Mouse (Mus musculus) ES-Bruce4 (cell line): ENCODE measurements at regions not wholly inside any gene's neighbourhood (a gene's known extent, or its start where the extent isn't known, plus 50 kb on each side); places are given as distances from the start of the nearest gene placed in this dataset.

Experiments
- H3K27ac ChIP-seq: 2 replicates; pipeline ENCODE4 v1.5.1; 2012; ENCODE audit warnings: low read length, inconsistent platforms; ENCODE audit not compliant: insufficient read depth
- H3K27me3 ChIP-seq: 2 replicates; pipeline ENCODE4 v1.6.1; 2012; ENCODE audit warnings: mild to moderate bottlenecking, low read length, inconsistent platforms; ENCODE audit not compliant: control insufficient read depth, poor library complexity, insufficient read depth, severe bottlenecking
- H3K36me3 ChIP-seq: 2 replicates; pipeline ENCODE4 v1.6.1; 2012; ENCODE audit warnings: inconsistent platforms, mild to moderate bottlenecking, low read length, moderate library complexity; ENCODE audit not compliant: control insufficient read depth, poor library complexity, insufficient read depth, severe bottlenecking
- H3K4me1 ChIP-seq: one replicate; pipeline ENCODE4 v1.8.1; 2011; ENCODE audit warnings: low read length; ENCODE audit not compliant: control insufficient read depth, insufficient read depth
- H3K4me3 ChIP-seq: 2 replicates; pipeline ENCODE4 v1.5.1; 2011; ENCODE audit warnings: low read depth, mild to moderate bottlenecking, low read length
- H3K9ac ChIP-seq: 2 replicates; pipeline ENCODE4 v1.6.1; 2012; ENCODE audit warnings: low read depth, mild to moderate bottlenecking, inconsistent platforms; ENCODE audit not compliant: poor library complexity, severe bottlenecking
- H3K9me3 ChIP-seq: replicated peaks from 2 replicates; pipeline ENCODE4 v1.6.1; 2012; ENCODE audit warnings: mild to moderate bottlenecking, low read length, inconsistent platforms; ENCODE audit not compliant: control insufficient read depth, poor library complexity, insufficient read depth, severe bottlenecking
- CTCF ChIP-seq: IDR thresholded peaks from one replicate; pipeline ENCODE4 v1.8.1; 2011; ENCODE audit warnings: low read depth, low read length
- EP300 ChIP-seq: IDR thresholded peaks from 2 replicates; pipeline ENCODE4 v1.6.1; 2011; ENCODE audit warnings: low read depth, low read length; ENCODE audit not compliant: insufficient read depth
- POLR2A ChIP-seq: IDR thresholded peaks from one replicate; pipeline ENCODE4 v1.8.1; 2011; ENCODE audit warnings: low read length; ENCODE audit not compliant: insufficient read depth

- Histone ChIP-seq H3K36me3 (no peaks in the 10 kb centered on the region), H3K27me3 (no peaks in the 10 kb centered on the region), H3K27ac (no peak overlapping the region), H3K9me3 (no peaks in the 10 kb centered on the region), H3K4me3 (no peak overlapping the region), H3K4me1 (no peaks in the 10 kb centered on the region), H3K9ac (no peak overlapping the region)
- TF ChIP-seq CTCF, result no peak
- no peak for TF ChIP-seq EP300
- no peak for TF ChIP-seq POLR2A
Observed at GRCm38 (mm10) chr5:75826283-75827098, 151.8 kb downstream of the Kdr start.

GRCm38 (mm10) chr5:75825576-75825975 is 152.7 kb downstream of the Kdr start:
- Histone ChIP-seq H3K4me1 (no peaks in the 10 kb centered on the region), H3K9ac (no peak overlapping the region), H3K4me3 (no peak overlapping the region), H3K27me3 (no peaks in the 10 kb centered on the region), H3K36me3 (no peaks in the 10 kb centered on the region), H3K9me3 (no peaks in the 10 kb centered on the region), H3K27ac (no peak overlapping the region)
- TF ChIP-seq EP300, result no peak
- no peak for TF ChIP-seq CTCF
- TF ChIP-seq POLR2A, result no peak

GRCm38 (mm10) chr5:75824660-75825059 is 153.6 kb downstream of the Kdr start:
- H3K36me3 ChIP-seq, result no peaks in the 10 kb centered on the region
- TF ChIP-seq EP300 (no peak), POLR2A (no peak), CTCF (no peak)
- no peak overlapping the region for H3K4me3 ChIP-seq
- no peaks in the 10 kb centered on the region for H3K9me3 ChIP-seq
- no peak overlapping the region for H3K27ac ChIP-seq
- H3K27me3 ChIP-seq, result no peaks in the 10 kb centered on the region
- no peaks in the 10 kb centered on the region for H3K4me1 ChIP-seq
- H3K9ac ChIP-seq, result no peak overlapping the region

GRCm38 (mm10) chr5:75823646-75824045 is 154.6 kb downstream of the Kdr start:
- no peaks in the 10 kb centered on the region for H3K9me3 ChIP-seq
- no peaks in the 10 kb centered on the region for H3K4me1 ChIP-seq
- H3K27me3 ChIP-seq, result no peaks in the 10 kb centered on the region
- no peak overlapping the region for H3K9ac ChIP-seq
- H3K4me3 ChIP-seq, result no peak overlapping the region
- no peak for TF ChIP-seq POLR2A
- TF ChIP-seq CTCF, result no peak
- no peak for TF ChIP-seq EP300
- no peak overlapping the region for H3K27ac ChIP-seq
- no peaks in the 10 kb centered on the region for H3K36me3 ChIP-seq

- no peak overlapping the region for H3K9ac ChIP-seq
- H3K27me3 ChIP-seq, result no peaks in the 10 kb centered on the region
- H3K27ac ChIP-seq, result no peak overlapping the region
- H3K4me3 ChIP-seq, result no peak overlapping the region
- TF ChIP-seq EP300 (no peak), CTCF (no peak), POLR2A (no peak)
- peaks cover 2% of the 10 kb centered on the region for H3K4me1 ChIP-seq
- no peaks in the 10 kb centered on the region for H3K9me3 ChIP-seq
- H3K36me3 ChIP-seq, result no peaks in the 10 kb centered on the region
Observed at GRCm38 (mm10) chr5:75817396-75817795, 160.9 kb downstream of the Kdr start.

- TF ChIP-seq EP300, result no peak
- Histone ChIP-seq H3K9ac (no peak overlapping the region), H3K27me3 (no peaks in the 10 kb centered on the region), H3K4me3 (no peak overlapping the region), H3K27ac (no peak overlapping the region), H3K36me3 (no peaks in the 10 kb centered on the region), H3K9me3 (no peaks in the 10 kb centered on the region), H3K4me1 (peaks cover 2% of the 10 kb centered on the region)
Observed at GRCm38 (mm10) chr5:75814393-75814984, 163.8 kb downstream of the Kdr start.
